22 mouse cellular contexts compared by ENCODE assay signal in the genomic region with DNA sequence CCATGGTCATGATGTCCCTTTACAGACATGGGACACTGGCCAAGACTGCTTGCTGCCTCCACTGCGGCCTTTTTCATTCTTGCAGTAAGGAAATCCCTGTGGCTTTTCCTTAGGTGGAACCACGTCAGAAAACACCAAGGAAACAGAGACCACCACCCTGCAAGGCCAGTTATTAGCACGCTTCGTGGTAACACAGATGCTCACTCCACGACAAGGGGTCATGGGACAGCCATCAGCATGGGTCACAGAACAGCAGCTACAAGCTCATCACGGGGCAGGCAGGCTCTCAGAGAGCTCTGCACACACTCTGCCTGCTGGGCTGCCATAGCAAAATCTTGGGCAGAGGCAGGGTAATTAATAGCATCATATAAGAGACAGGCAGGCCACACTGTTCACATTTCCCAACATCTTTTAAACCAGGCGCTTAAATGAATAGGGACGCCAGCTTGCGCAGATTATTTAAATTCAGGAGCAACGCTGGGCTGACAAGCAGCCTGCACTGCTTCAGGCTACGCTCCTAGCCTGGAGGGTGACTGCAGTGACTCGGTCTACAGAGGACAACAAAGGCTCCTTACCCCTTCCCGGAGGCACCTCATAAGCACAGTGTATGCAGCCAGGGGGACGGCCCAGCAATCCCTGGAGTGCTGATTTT.
DNase-seq lines count a peak whose midpoint lies in the region; ATAC-seq and TF ChIP-seq lines count a peak whose summit lies in the region.
"Had no signal": no experiment of that assay in that cellular context is flagged by ENCODE, and none has a peak within 500 bp of the region (broad histone marks: within the 10 kb centered on the region; RNA-seq: fewer than 3 reads in every experiment).

No protein-coding gene starts in this region.

- peaks cover 17% of the 10 kb centered on the region for H3K36me3 ChIP-seq in forebrain, embryonic 13.5 days (ENCODE audit: poor library complexity, severe bottlenecking)
- H3K36me3 ChIP-seq in forebrain, postnatal 0 days (ENCODE audit: insufficient read depth), result peaks cover 11% of the 10 kb centered on the region
- 0 out of 2 replicates have a peak, but pooled peaks cover 4% of the 10 kb centered on the region for H3K36me3 ChIP-seq in hindbrain, embryonic 12.5 days
- peaks cover 5% of the 10 kb centered on the region for H3K36me3 ChIP-seq in hindbrain, embryonic 16.5 days (ENCODE audit: control insufficient read depth, insufficient read depth, low read length)
- peaks cover 17% of the 10 kb centered on the region for H3K36me3 ChIP-seq in midbrain, embryonic 13.5 days
- no peaks in the 10 kb centered on the region for H3K36me3 ChIP-seq in midbrain, postnatal 0 days (ENCODE audit: insufficient read depth, low read length)
- no peaks in the 10 kb centered on the region for H3K36me3 ChIP-seq in stomach, postnatal 0 days (ENCODE audit: control insufficient read depth, insufficient read depth, low read length)
- H3K36me3 ChIP-seq: heart, embryonic 15.5 days; intestine, embryonic 15.5 days; liver, embryonic 12.5 days had no signal

- 68% methylated on average over 14 of the region's 14 CpGs for WGBS in forebrain, embryonic 13.5 days
- WGBS in forebrain, postnatal 0 days, result 66% methylated on average over 14 of the region's 14 CpGs
- WGBS in hindbrain, embryonic 12.5 days, result 64% methylated on average over 14 of the region's 14 CpGs
- WGBS in hindbrain, embryonic 16.5 days, result 72% methylated on average over 14 of the region's 14 CpGs
- WGBS in midbrain, embryonic 13.5 days, result 71% methylated on average over 14 of the region's 14 CpGs
- WGBS in midbrain, postnatal 0 days, result 58% methylated on average over 14 of the region's 14 CpGs
- 79% methylated on average over 14 of the region's 14 CpGs for WGBS in stomach, postnatal 0 days

- H3K27ac ChIP-seq in forebrain, embryonic 13.5 days, result no peak overlapping the region
- no peak overlapping the region for H3K27ac ChIP-seq in forebrain, postnatal 0 days (ENCODE audit: low read depth, low read length)
- peak overlapping the region; percentile 48; the same call in 1 of the 2 replicates for H3K27ac ChIP-seq in hindbrain, embryonic 12.5 days
- H3K27ac ChIP-seq in hindbrain, embryonic 16.5 days (ENCODE audit: low read depth, low read length), result no peak overlapping the region
- peak overlapping the region; percentile 41; the same call in 1 of the 2 replicates for H3K27ac ChIP-seq in midbrain, embryonic 13.5 days
- no peak overlapping the region for H3K27ac ChIP-seq in midbrain, postnatal 0 days (ENCODE audit: low read depth, low read length)
- H3K27ac ChIP-seq in stomach, postnatal 0 days (replicated peaks), result no peak overlapping the region
- H3K27ac ChIP-seq: heart, adult 2 months; heart, embryonic 15.5 days; intestine, embryonic 15.5 days; layer of hippocampus, adult 2 months; limb, embryonic 12.5 days; liver, embryonic 12.5 days had no signal

- H3K4me3 ChIP-seq in forebrain, embryonic 13.5 days, result no peak overlapping the region
- H3K4me3 ChIP-seq in forebrain, postnatal 0 days (ENCODE audit: low read depth, low read length), result no peak overlapping the region
- H3K4me3 ChIP-seq in hindbrain, embryonic 12.5 days, result no peak overlapping the region
- no peak overlapping the region for H3K4me3 ChIP-seq in hindbrain, embryonic 16.5 days (ENCODE audit: low read length)
- no peak overlapping the region for H3K4me3 ChIP-seq in midbrain, embryonic 13.5 days (replicated peaks)
- H3K4me3 ChIP-seq in midbrain, postnatal 0 days (ENCODE audit: low read depth, low read length), result no peak overlapping the region
- H3K4me3 ChIP-seq in stomach, postnatal 0 days (ENCODE audit: low read depth, low read length), result no peak overlapping the region
- H3K4me3 ChIP-seq: heart, adult 2 months; heart, embryonic 15.5 days; intestine, embryonic 15.5 days; layer of hippocampus, adult 2 months; limb, embryonic 12.5 days; liver, embryonic 12.5 days had no signal

- 0 out of 2 replicates have a peak overlapping the region, but pooled peaks have one; percentile 0 for H3K9ac ChIP-seq in forebrain, embryonic 13.5 days
- no peak overlapping the region for H3K9ac ChIP-seq in forebrain, postnatal 0 days
- H3K9ac ChIP-seq in hindbrain, embryonic 12.5 days, result no peak overlapping the region
- no peak overlapping the region for H3K9ac ChIP-seq in hindbrain, embryonic 16.5 days (ENCODE audit: low read depth, low read length)
- H3K9ac ChIP-seq in midbrain, embryonic 13.5 days (replicated peaks), result no peak overlapping the region
- no peak overlapping the region for H3K9ac ChIP-seq in midbrain, postnatal 0 days (replicated peaks; ENCODE audit: low read length, poor library complexity, severe bottlenecking)
- no peak overlapping the region for H3K9ac ChIP-seq in stomach, postnatal 0 days (ENCODE audit: low read length)
- H3K9ac ChIP-seq: heart, embryonic 15.5 days; intestine, embryonic 15.5 days; limb, embryonic 12.5 days; liver, embryonic 12.5 days had no signal

- no peak for ATAC-seq in forebrain, embryonic 13.5 days
- no peak for ATAC-seq in forebrain, postnatal 0 days
- no peak for ATAC-seq in hindbrain, embryonic 12.5 days (ENCODE audit: low FRiP score)
- no peak for ATAC-seq in hindbrain, embryonic 16.5 days
- 0 out of 2 replicates have a peak, but pooled peaks have one; percentile 43 for ATAC-seq in midbrain, embryonic 13.5 days
- ATAC-seq in midbrain, postnatal 0 days (ENCODE audit: low FRiP score), result no peak
- ATAC-seq in stomach, postnatal 0 days (ENCODE audit: low FRiP score, low TSS enrichment), result no peak
- ATAC-seq: intestine, embryonic 15.5 days; liver, embryonic 12.5 days had no signal

- no peak overlapping the region for H3K4me2 ChIP-seq in forebrain, embryonic 13.5 days
- no peak overlapping the region for H3K4me2 ChIP-seq in forebrain, postnatal 0 days (ENCODE audit: low read depth)
- H3K4me2 ChIP-seq in hindbrain, embryonic 12.5 days (replicated peaks), result no peak overlapping the region
- no peak overlapping the region for H3K4me2 ChIP-seq in hindbrain, embryonic 16.5 days (ENCODE audit: low read length)
- H3K4me2 ChIP-seq in midbrain, embryonic 13.5 days (replicated peaks), result no peak overlapping the region
- no peak overlapping the region for H3K4me2 ChIP-seq in midbrain, postnatal 0 days (ENCODE audit: low read depth, low read length, poor library complexity, severe bottlenecking)
- no peak overlapping the region for H3K4me2 ChIP-seq in stomach, postnatal 0 days (replicated peaks; ENCODE audit: low read depth)
- H3K4me2 ChIP-seq: heart, embryonic 15.5 days; intestine, embryonic 15.5 days; limb, embryonic 12.5 days; liver, embryonic 12.5 days had no signal

- no peak for TF ChIP-seq CTCF in forebrain, postnatal 0 days (IDR thresholded peaks at IDR 0.05; ENCODE audit: low read depth)
- no peak for TF ChIP-seq CTCF in midbrain, postnatal 0 days (IDR thresholded peaks at IDR 0.05)
- no peak for TF ChIP-seq CTCF in stomach, postnatal 0 days (IDR thresholded peaks at IDR 0.05; ENCODE audit: low read depth)

- no peaks in the 10 kb centered on the region for H3K27me3 ChIP-seq in forebrain, embryonic 13.5 days
- no peaks in the 10 kb centered on the region for H3K27me3 ChIP-seq in forebrain, postnatal 0 days (ENCODE audit: insufficient read depth, low read length)
- no peaks in the 10 kb centered on the region for H3K27me3 ChIP-seq in hindbrain, embryonic 12.5 days
- H3K27me3 ChIP-seq in hindbrain, embryonic 16.5 days (replicated peaks; ENCODE audit: control insufficient read depth, insufficient read depth, low read length), result no peaks in the 10 kb centered on the region
- no peaks in the 10 kb centered on the region for H3K27me3 ChIP-seq in midbrain, embryonic 13.5 days
- H3K27me3 ChIP-seq in midbrain, postnatal 0 days (ENCODE audit: insufficient read depth, low read length), result no peaks in the 10 kb centered on the region
- H3K27me3 ChIP-seq in stomach, postnatal 0 days (ENCODE audit: control insufficient read depth, insufficient read depth, low read length), result no peaks in the 10 kb centered on the region
- H3K27me3 ChIP-seq: heart, embryonic 15.5 days; intestine, embryonic 15.5 days; limb, embryonic 12.5 days; liver, embryonic 12.5 days had no signal

- H3K9me3 ChIP-seq in forebrain, embryonic 13.5 days (replicated peaks), result no peaks in the 10 kb centered on the region
- H3K9me3 ChIP-seq in forebrain, postnatal 0 days (ENCODE audit: low read length), result peaks cover 4% of the 10 kb centered on the region; the same call in 1 of the 2 replicates
- H3K9me3 ChIP-seq in hindbrain, embryonic 12.5 days (replicated peaks), result no peaks in the 10 kb centered on the region
- H3K9me3 ChIP-seq in hindbrain, embryonic 16.5 days (ENCODE audit: control insufficient read depth, low read length), result no peaks in the 10 kb centered on the region
- 0 out of 2 replicates have a peak, but pooled peaks cover 9% of the 10 kb centered on the region for H3K9me3 ChIP-seq in midbrain, embryonic 13.5 days
- H3K9me3 ChIP-seq in midbrain, postnatal 0 days (ENCODE audit: low read length), result no peaks in the 10 kb centered on the region
- no peaks in the 10 kb centered on the region for H3K9me3 ChIP-seq in stomach, postnatal 0 days (ENCODE audit: control insufficient read depth, low read length)
- H3K9me3 ChIP-seq: heart, embryonic 15.5 days; intestine, embryonic 15.5 days; limb, embryonic 12.5 days; liver, embryonic 12.5 days had no signal

- no peak for TF ChIP-seq EP300 in stomach, postnatal 0 days (optimal IDR thresholded peaks at IDR 0.05)

- DNase-seq in forebrain, postnatal 0 days, result no peak
- DNase-seq in midbrain, postnatal 0 days (ENCODE audit: low spot score), result no peak
- peak; percentile 7 for DNase-seq in stomach, postnatal 0 days (ENCODE audit: low spot score)
- DNase-seq in kidney, postnatal 36 days, result no peak
- DNase-seq: cerebellum, adult 8-10 months; embryo, embryonic 11 days; gastrocnemius, postnatal 10 days; heart, adult 2 months; heart, postnatal 36 days; kidney, adult 9 months; kidney, postnatal 14 days; lung, adult 2 months; right cerebral cortex, postnatal 14 days had no signal

- H3K4me1 ChIP-seq in forebrain, embryonic 13.5 days, result peaks cover 5% of the 10 kb centered on the region; the same call in 1 of the 2 replicates
- H3K4me1 ChIP-seq in forebrain, postnatal 0 days (ENCODE audit: insufficient read depth), result no peaks in the 10 kb centered on the region
- H3K4me1 ChIP-seq in hindbrain, embryonic 12.5 days, result peaks cover 13% of the 10 kb centered on the region; the same call in 1 of the 2 replicates
- no peaks in the 10 kb centered on the region for H3K4me1 ChIP-seq in hindbrain, embryonic 16.5 days (ENCODE audit: control insufficient read depth, insufficient read depth, low read depth, low read length)
- H3K4me1 ChIP-seq in midbrain, embryonic 13.5 days (replicated peaks), result peaks cover 6% of the 10 kb centered on the region; the same call in 1 of the 2 replicates
- H3K4me1 ChIP-seq in midbrain, postnatal 0 days (ENCODE audit: insufficient read depth, low read length), result no peaks in the 10 kb centered on the region
- H3K4me1 ChIP-seq in stomach, postnatal 0 days (replicated peaks; ENCODE audit: control insufficient read depth, insufficient read depth), result no peaks in the 10 kb centered on the region
- H3K4me1 ChIP-seq: heart, embryonic 15.5 days; intestine, embryonic 15.5 days; limb, embryonic 12.5 days; liver, embryonic 12.5 days had no signal

Comparison
In these comparisons a context has a peak if more than half of its experiments do, and no peak if none do; other contexts are left out.
1. H3K27ac ChIP-seq: peak in hindbrain, embryonic 12.5 days (single experiment) and midbrain, embryonic 13.5 days (single experiment); none in forebrain, embryonic 13.5 days (single experiment), forebrain, postnatal 0 days (single experiment), hindbrain, embryonic 16.5 days (single experiment), midbrain, postnatal 0 days (single experiment) and stomach, postnatal 0 days (single experiment).